Mouse (Mus musculus): ENCODE data around the gene Nfkbil1.

DNA sequence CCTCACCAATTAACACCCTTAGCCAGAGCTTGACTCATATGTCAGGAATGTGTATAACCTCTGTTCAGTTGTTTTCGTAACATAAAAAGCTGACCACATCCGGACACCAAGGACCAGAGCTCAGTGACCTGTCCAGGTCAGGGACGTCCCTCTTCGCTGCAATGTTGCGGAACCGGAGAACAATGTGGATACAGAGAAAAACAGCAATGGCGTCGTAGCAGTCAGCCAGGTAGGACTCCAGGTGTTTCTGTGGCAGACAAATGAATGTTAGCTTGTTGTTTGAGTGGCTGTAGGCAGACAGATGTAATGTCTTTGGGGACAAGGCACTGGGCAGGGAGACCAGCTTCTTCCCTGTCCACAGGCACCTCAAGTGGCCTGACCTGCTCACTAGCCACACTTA lies 42.5 kb upstream of the Nfkbil1 start:
- TF ChIP-seq CTCF (IDR thresholded peaks at IDR 0.05; ENCODE audit: extremely low read depth, insufficient read length, insufficient replicate concordance, low read depth, low read length) (no peak), POLR2A (IDR thresholded peaks at IDR 0.05; ENCODE audit: low read depth, low read length) (no peak)
